Mouse (Mus musculus) kidney, adult 2 months (tissue): ENCODE measurements at regions not wholly inside any gene's neighbourhood (a gene's known extent, or its start where the extent isn't known, plus 50 kb on each side); places are given as distances from the start of the nearest gene placed in this dataset.

ENCODE experiments used
- CTCF ChIP-seq: fragments of 200-500 bp; conservative IDR thresholded peaks from 2 replicates; pipeline ENCODE4 v1.5.1; 2011; ENCODE audit warnings: low read depth, mild to moderate bottlenecking, control low read depth, low read length, moderate library complexity, mixed read lengths; ENCODE audit not compliant: insufficient read depth, insufficient read length
- POLR2A ChIP-seq: fragments of 200-500 bp; IDR thresholded peaks from one replicate; pipeline ENCODE4 v1.6.1; 2011; ENCODE audit warnings: low read depth, low read length, control low read depth

DNA sequence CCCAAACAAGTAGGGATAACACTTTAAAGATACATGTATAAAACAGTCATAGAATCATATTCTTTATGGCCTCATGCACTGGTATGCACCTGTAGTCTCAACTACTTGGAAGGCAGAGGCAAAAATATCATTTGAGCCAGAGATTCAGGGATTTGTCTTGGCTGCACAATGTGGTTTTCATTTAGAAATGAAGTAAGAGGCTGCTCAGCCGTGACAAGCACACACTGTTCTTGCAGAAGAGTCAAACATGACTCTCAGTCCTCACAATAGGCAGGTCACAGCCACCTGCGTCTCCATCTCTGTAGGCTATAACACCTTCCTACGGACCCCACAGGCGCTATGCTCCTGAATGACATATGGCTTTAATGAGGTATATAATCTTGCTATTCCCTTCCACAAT is 317.4 kb upstream of the Tmpo start:
- TF ChIP-seq CTCF, result no peak
- no peak for TF ChIP-seq POLR2A
